Mouse (Mus musculus): ENCODE measurements at regions not wholly inside any gene's neighbourhood (a gene's known extent, or its start where the extent isn't known, plus 50 kb on each side); places are given as distances from the start of the nearest gene placed in this dataset.
A peak's percentile ranks its signal among the peaks of the same experiment; 100 is the strongest.

DNA sequence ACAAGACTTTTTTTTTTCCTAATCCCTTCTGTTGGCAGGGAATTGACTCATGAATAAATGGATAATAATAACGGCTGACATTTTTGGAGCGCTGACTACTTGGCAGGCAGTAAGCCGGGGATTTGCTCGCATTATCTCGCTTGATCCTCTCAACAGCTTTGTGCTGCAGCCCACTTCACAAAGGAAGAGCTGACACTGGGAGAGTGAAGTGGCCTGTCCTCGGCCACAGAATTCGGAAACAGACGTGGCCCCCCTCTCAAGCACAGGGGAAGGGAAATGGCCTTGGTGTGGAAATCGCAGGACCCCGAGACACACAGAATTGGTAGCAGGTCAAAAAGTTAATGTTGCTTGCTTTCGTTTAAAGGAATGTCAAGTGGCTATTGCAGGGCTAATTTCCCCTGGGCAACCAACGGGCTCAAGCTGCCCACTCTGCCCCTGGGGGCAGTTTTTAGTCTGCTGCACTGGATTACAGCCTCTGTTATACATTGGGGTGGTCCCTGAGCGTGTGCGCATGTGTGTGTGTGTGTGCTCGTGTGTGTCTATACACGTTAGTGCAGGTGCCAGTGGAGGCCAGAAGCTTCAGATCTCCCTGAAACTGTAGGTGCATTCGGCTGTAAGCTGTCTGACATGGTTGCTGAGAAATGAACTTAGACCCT, 483.1 kb downstream of the Plcl1 start:
- DNase-seq (ENCODE audit: low spot score): peak; percentile 30

DNA sequence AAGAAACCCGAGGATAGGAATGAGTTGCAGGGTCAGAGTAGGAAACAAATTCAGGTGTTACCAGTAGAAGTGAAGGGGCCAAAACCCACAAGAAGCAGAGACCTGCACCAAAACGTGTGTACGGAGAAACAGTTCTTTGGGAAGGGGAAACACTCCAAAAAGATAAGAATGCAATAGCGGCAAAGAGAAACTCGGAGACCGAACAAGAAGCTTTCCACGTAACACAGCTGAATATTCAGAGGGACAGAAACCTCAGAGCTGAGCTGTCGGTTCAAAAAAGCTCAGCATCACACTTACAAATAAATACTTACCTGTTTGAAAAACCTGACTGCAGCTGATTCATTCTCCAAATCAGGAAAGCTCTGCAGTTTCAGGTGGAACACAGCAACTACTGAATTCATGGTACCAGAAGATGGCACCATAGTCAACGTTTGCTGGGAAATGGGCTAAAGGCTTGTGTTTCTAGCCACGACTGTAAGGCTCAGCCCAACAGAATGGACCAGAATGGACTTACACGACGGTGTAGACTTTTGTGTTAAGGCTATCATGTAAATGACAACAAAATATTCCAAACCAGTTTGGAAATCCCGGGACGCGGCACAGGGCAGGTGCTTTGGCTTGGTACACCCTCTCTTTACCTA, 484.9 kb downstream of the Plcl1 start:
- DNase-seq (ENCODE audit: low spot score): peak; percentile 75

DNA sequence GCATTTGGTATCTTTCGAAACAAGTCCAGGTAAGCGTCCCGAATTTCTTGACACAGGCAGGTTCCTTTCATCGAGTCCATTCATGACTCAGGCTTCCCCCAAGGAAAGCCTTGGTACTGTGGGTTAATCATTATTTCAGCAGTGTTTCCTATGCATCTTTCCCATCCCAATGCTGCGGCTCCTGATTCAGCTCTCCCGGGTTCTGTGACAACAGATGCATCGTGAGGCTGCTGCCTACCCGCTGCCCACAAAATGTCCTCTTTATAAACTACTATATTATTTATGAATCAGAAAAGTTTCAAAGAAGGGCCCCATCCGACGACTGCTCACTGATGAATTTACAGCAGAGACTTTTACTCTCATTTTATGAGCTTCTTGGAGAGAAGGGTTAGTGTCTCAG, 486.2 kb downstream of the Plcl1 start:
- DNase-seq (ENCODE audit: low spot score): no peak

- no peak for DNase-seq (ENCODE audit: low spot score)
Observed at GRCm38 (mm10) chr1:55897572-55897971, 491.9 kb downstream of the Plcl1 start.

GRCm38 (mm10) chr1:55898031-55898430, 492.3 kb downstream of the Plcl1 start:
- no peak for DNase-seq (ENCODE audit: low spot score)

DNA sequence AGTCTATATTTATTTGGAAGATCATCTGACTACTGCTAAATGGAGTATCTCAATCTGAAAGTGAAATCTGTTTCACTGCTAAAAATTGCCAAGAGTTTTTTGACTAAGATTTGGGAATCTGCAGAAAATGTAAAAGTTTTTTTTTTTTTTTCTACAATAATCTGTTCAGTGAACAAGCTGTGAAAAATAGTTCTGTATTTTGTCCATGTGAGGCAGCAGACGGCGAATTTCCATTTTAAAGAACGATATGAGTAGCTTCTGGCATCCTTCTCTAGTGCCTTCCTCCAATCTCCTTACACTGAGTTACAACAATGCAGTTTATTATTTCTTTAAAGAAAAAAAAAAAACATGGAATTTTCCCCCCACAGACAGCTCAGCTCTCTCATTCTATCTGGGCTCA, 494.3 kb downstream of the Plcl1 start:
- no peak for DNase-seq (ENCODE audit: low spot score)

DNA sequence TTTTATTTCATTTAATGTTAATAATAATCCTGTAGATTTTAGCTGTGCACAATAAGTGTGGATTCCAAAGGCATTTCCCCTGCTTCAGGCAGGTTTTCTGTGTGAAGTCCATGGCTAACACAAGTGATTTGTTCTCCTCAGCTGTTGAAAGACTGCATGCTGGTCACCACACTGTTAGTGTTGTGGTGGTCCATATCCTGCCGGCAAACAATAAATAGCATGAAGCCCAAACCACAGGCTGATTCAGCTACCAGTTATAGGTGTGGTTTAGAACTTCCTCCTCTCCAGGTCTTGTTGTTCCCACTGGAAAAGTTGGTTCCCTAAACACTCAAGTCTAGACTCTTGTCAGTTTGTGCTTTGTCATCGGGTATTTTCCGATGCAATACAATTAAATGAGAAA, 497.5 kb downstream of the Plcl1 start:
- no peak for DNase-seq (ENCODE audit: low spot score)

DNA sequence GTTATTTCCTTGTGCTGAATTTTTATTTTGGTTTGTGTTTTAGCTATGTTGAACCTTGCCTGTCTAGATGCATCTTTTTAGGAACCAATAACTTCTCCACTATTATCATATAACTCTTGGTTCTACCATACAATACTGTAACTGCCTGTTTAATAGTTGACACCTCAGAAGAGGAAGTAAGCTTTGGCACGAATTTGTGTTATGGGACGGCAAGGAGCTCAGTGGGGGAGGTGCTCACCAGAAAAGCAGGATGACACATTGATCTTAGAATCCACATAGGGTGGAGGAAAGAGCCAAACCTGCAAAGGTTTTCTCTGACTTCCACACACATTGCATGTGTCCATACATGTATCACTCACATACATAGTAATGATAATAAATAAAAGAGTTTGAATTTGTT, 498.9 kb downstream of the Plcl1 start:
- DNase-seq (ENCODE audit: low spot score): no peak

- DNase-seq (ENCODE audit: low spot score): no peak
Observed at GRCm38 (mm10) chr1:55905232-55905631, 499.5 kb downstream of the Plcl1 start.

- DNase-seq (ENCODE audit: low spot score): no peak
Observed at GRCm38 (mm10) chr1:55910024-55910423, 504.3 kb downstream of the Plcl1 start.

- DNase-seq (ENCODE audit: low spot score): no peak
Observed at GRCm38 (mm10) chr1:55914284-55914683, 508.6 kb downstream of the Plcl1 start.

- DNase-seq (ENCODE audit: low spot score): no peak
Observed at GRCm38 (mm10) chr1:55915940-55916339, 510.2 kb downstream of the Plcl1 start.

DNA sequence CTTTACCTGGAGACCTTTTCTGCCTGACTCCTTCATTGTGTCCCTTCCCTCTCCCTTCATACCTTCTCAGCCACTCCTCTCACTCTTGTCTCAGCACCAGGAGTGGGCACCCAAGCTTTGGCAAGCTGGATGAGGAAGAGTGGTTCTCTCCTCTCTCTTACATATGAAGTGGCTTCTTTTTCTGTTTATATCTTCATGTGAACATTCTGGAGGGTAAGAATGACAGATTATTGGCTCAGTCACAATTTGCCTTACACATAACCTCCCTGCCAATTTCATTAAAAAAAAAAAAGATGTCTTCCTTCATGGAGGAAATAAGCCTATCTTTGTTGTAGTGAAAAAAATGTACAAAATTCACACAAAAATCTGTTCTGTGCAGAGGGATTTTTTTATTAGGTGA, 513.8 kb downstream of the Plcl1 start:
- DNase-seq (ENCODE audit: low spot score): no peak

- no peak for DNase-seq (ENCODE audit: low spot score)
Observed at GRCm38 (mm10) chr1:55946786-55947549, 541.2 kb downstream of the Plcl1 start.

DNA sequence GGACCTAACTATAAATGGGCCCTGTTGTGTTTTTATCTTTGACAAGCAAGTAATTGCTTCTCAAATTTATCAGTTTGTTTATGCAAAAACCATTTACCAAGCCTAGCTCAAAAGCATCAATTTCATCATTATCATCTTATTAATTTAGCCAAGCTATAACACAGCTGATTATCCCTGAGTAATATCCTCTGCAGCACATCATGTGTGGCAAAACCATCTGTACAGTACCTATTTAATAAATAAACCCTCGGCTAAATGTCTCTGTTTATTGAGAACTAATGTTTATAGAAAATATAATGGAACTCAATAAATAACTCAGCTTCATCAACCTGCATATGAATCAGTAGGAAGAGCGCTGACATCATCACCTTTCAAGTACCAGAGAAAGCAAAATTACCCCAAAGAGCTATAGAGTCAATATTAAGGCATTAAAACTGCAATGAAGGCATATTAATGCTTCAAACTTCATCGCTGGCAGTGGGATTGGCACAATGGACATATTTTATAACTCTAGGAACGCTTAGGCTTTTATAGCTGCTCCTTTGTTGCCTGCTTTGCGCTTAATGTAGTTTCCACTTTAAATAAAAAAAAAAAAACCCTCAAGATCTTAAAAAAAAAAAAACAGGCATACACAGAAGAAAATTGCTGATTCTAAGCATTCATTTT, 542.0 kb downstream of the Plcl1 start:
- DNase-seq (ENCODE audit: low spot score): no peak

DNA sequence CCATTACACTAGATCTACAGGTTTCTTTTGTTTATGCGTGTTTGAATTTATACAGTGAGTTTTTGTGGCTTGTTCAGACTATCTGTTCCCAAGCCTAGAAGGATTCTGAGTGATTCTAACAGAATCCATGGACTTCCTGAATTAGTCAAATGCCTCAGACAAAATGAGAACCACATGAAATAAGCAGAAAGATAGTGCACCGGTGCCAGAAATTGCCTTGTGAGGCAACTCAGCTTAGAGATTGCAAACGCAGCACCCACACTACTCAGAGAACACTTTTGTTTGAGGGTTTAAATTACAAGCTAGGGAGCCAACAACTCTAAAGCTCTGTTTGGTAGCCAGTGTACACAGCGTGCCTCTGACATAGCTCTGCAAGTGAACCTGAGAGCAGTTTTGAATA, 543.9 kb downstream of the Plcl1 start:
- no peak for DNase-seq (ENCODE audit: low spot score)

GRCm38 (mm10) chr1:55957804-55958445, 552.2 kb downstream of the Plcl1 start:
- no peak for DNase-seq (ENCODE audit: low spot score)

DNA sequence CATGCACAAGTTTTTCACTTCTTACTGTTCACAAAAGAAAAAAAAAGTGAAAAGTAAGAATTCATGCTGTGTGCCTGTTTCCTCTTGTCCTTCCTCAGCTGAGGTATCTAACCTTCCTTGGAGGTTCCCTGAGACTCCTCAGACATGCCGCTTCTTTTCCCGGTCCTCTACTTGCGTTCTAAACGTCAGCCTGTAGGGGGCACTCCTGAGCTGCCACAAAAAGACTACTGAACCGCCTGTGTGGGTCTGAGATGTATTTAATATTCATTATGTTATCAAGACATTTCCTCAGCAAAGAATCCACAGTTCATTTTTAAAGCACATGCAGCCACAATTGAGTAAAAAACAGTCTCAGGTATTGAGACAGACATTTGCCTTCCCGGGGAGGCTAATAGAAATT, 554.6 kb downstream of the Plcl1 start:
- peak; percentile 77 for DNase-seq (ENCODE audit: low spot score)

- no peak for DNase-seq (ENCODE audit: low spot score)
Observed at GRCm38 (mm10) chr1:55963867-55964266, 558.1 kb downstream of the Plcl1 start.

DNA sequence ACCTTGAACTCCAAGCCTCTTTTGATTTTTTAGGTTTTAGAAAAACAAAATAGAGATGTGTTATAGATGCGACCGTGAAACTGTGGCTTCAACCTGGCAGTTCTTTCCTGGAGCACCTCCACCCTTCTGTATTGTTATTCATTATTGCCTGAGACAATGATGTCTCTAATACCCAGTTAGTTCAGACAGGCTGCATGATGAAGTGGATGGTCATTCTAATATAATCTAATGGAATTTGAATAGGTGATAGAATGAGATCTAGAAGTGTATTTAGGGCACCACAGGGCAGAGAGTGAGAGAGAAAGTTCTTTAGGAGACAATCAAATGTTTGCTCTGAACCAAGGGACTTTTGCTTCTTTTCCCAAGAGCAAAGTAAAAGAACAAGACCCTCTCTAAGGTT, 560.6 kb downstream of the Plcl1 start:
- no peak for DNase-seq (ENCODE audit: low spot score)

GRCm38 (mm10) chr1:55967869-55968268, 562.1 kb downstream of the Plcl1 start:
- no peak for DNase-seq (ENCODE audit: low spot score)

DNA sequence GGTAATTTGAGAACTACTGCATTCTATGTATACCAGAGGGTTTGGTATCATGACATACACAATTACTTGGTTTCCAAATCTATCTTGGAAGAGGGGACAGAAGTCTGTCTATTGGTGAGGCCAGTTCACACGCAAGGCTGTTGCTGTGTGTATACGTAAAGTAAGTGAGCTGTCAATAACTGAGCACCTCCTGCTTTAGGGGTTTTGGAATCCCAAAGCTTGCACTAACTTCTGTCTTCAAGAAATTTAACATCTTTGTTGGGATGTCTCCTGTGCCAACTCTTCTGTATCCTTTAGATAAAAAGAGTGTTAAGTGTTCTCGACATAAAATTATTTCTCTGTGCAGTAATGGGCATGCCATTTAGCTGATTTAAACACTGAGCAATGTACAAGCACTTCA, 572.1 kb downstream of the Plcl1 start:
- no peak for DNase-seq (ENCODE audit: low spot score)
